Mouse (Mus musculus) thymus, adult 2 months (tissue): ENCODE measurements around the gene Tmem170b. TPM values are rescaled to one million over a fixed set of nuclear protein-coding genes. Genes with fewer than 3 reads are reported as not detected.
"Not testable (repeated sequence)": the region's sequence is repeated elsewhere in the genome, so short reads cannot be mapped to it uniquely, and the experiment has no call there.

Source experiments
- DNase-seq: peaks from one replicate; pipeline ENCODE4 v3.0.0; 2021
- H3K27ac ChIP-seq: fragments of 200-500 bp; 2 replicates; pipeline ENCODE4 v1.5.1; 2012; ENCODE audit warnings: low read length, control low read depth; ENCODE audit not compliant: control insufficient read depth, insufficient read depth
- H3K27me3 ChIP-seq: fragments of 200-500 bp; 2 replicates; pipeline ENCODE4 v1.6.1; 2012; ENCODE audit warnings: mild to moderate bottlenecking, low read length, moderate library complexity, mixed read lengths; ENCODE audit not compliant: control insufficient read depth, insufficient read depth
- H3K36me3 ChIP-seq: fragments of 200-500 bp; 2 replicates; pipeline ENCODE4 v1.6.1; 2012; ENCODE audit warnings: mild to moderate bottlenecking, low read length, moderate library complexity; ENCODE audit not compliant: control insufficient read depth, insufficient read depth
- H3K4me1 ChIP-seq: fragments of 200-500 bp; replicated peaks from 2 replicates; pipeline ENCODE4 v1.6.1; 2012; ENCODE audit warnings: low read length; ENCODE audit not compliant: control insufficient read depth, insufficient read depth
- H3K4me3 ChIP-seq: fragments of 200-500 bp; 2 replicates; pipeline ENCODE4 v1.5.1; 2012; ENCODE audit warnings: mild to moderate bottlenecking, low read length, control low read depth, moderate library complexity; ENCODE audit not compliant: control insufficient read depth, insufficient read depth
- CTCF ChIP-seq: fragments of 200-500 bp; IDR thresholded peaks from 2 replicates; pipeline ENCODE4 v1.5.1; 2012; ENCODE audit warnings: mild to moderate bottlenecking, control low read depth, low read length, moderate library complexity, borderline replicate concordance; ENCODE audit not compliant: control insufficient read depth, poor library complexity, insufficient read depth; ENCODE audit errors: extremely low read depth
- POLR2A ChIP-seq: fragments of 200-500 bp; IDR thresholded peaks from 2 replicates; pipeline ENCODE4 v1.6.1; 2012; ENCODE audit warnings: mild to moderate bottlenecking, low read length, control low read depth, moderate library complexity; ENCODE audit not compliant: control insufficient read depth, poor library complexity, insufficient read depth; ENCODE audit errors: extremely low read depth
- WGBS: fragments of 180-500 bp; shearing (Covaris S2); methylation state at CpG from one replicate; pipeline ENCODE4 v1.1.7; 2018; 5-methylcytosine and 5-hydroxymethylcytosine counted together
- polyA plus RNA-seq: library from polyadenylated mRNA; depleted of rRNA; stranded (reverse); fragments of >200 nt; gene quantifications from 2 replicates; pipeline ENCODE4 v1.2.3, GENCODE M21; 2012

Tmem170b gene
- polyA plus RNA-seq, 1 experiment, result 5.4 TPM

DNA sequence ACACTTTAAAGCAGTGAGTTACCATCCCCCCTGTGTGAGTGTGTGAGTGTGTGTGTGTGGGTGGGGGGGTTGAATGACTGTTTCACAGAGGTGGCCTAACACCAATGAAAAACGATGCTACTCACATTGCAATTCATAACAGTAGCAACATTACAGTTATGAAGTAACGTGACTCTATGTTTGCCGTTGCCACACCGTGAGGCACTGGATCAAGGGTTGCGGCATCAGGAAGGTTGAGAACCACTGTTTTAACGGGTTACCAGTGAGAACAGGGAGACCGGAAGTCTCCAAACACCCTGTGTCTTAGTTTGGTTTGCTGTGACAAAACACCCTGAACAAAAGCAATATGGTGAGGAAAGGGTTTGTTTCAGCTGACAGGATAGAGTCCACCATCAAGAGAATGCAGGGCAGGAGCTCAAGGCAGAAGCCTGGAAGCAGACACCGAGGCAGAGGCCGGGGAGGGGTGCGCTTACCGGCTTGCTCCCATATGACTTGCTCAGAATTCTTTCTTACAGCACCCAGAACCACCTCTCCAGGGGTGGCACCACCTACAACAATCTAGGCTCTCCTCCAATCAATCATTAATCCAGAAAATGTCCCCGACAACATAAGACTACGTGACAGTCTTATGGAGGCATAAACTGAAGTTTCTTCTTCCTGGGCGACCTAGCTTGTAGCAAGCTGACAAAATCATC lies 57.9 kb downstream of the Tmem170b start:
- WGBS, result 91% methylated on average over 14 of the region's 14 CpGs
- Histone ChIP-seq H3K4me1 (no peaks in the 10 kb centered on the region), H3K27ac (no peak overlapping the region), H3K36me3 (no peaks in the 10 kb centered on the region), H3K27me3 (no peaks in the 10 kb centered on the region), H3K4me3 (no peak overlapping the region)
- TF ChIP-seq POLR2A (no peak), CTCF (no peak)
- no peak for DNase-seq

DNA sequence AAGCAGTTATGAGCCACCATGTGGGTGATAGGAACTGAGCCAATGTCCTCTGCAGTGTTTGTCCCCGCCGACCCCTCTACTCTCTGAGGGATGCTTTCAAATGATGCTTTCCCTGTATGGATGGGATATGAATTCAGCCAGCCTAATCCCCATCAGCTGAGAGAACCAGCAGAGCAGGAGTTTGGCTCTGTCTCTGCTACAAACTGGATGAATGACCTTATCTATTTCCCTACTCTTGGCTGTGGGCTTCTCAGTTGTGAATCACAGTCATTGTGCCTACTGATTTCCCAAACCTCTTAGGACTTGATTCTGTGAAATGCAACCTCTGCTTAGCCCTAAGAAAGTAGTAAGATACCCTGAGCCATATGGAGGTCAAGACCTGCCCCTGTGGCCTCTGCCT lies 64.2 kb downstream of the Tmem170b start:
- no peak overlapping the region for H3K27ac ChIP-seq
- no peak for TF ChIP-seq CTCF
- no peak for TF ChIP-seq POLR2A
- H3K27me3 ChIP-seq, result no peaks in the 10 kb centered on the region
- no peak overlapping the region for H3K4me3 ChIP-seq
- H3K36me3 ChIP-seq, result no peaks in the 10 kb centered on the region
- 97% methylated on average over 2 of the region's 2 CpGs for whole genome bisulfite sequencing
- no peak for DNase-seq
- no peaks in the 10 kb centered on the region for H3K4me1 ChIP-seq

DNA sequence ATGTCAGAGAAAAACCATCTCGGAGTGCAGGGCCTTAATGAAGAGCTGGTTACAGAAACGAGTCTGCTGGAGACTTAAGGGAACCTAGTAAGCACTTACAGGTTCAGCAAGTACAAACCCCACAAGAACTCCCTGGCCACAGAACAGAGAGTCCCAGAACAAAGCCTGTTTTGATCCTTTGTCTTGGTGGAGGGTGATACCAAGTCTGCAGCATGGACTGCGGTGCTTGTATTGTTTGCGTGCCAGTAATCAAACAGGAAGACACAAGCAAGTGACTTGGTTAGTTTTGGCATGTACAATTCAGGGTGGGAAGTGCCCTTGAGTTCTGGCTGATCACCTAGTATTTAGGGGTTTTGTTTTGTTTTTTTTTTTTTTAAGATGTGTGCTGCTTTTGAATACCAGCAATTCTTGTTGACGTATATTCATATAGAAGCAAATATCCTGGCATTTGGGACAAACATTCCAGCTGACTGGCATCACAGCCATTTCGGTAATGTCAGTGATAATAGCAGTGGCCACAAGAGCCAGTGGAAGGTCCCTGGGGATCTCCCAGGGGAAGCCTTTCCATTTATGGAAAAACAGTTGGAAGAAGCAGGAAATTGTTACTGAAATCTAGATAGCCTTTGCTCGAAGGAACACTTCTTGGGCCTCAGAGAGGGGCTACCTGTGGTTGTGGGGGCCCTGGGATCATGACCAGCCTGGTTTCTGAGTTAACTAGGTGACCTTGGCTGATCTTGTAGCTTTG lies 64.9 kb downstream of the Tmem170b start:
- no peak overlapping the region for H3K27ac ChIP-seq
- no peak for DNase-seq
- no peaks in the 10 kb centered on the region for H3K27me3 ChIP-seq
- no peak overlapping the region for H3K4me3 ChIP-seq
- TF ChIP-seq CTCF (no peak), POLR2A (no peak)
- H3K4me1 ChIP-seq, result no peaks in the 10 kb centered on the region
- H3K36me3 ChIP-seq, result no peaks in the 10 kb centered on the region
- 86% methylated on average over 7 of the region's 7 CpGs for WGBS

DNA sequence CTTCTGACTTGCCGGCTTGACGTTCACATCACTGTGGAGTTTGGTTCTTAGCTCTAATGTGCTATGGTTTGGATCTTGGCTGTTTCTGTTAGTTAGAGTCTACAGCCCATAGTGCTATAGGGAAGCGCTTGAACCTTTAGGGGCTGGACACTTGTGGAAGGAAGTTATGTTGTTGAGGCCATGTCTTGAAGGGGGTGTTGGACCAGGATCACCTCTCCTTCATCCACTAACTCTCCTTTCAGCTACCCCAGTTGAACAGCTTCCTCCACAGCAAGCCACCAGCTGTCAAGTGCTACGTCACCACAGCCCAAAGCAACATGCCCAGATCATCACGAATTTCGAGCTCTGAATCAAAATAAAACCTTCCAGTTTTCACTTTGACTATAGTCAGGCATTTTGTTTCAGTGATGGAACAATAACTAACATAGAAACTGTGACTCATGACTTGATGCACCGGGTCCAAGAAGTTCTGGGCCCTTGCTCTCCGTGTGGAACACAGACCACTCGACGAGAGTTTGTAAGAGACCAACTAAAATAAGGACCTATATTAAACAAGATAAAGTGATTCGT lies 65.5 kb downstream of the Tmem170b start:
- Histone ChIP-seq H3K27ac (no peak overlapping the region), H3K36me3 (no peaks in the 10 kb centered on the region), H3K4me1 (no peaks in the 10 kb centered on the region), H3K27me3 (no peaks in the 10 kb centered on the region), H3K4me3 (no peak overlapping the region)
- WGBS, result 91% methylated on average over 11 of the region's 11 CpGs
- DNase-seq, result no peak
- TF ChIP-seq CTCF, result no peak
- TF ChIP-seq POLR2A, result no peak

DNA sequence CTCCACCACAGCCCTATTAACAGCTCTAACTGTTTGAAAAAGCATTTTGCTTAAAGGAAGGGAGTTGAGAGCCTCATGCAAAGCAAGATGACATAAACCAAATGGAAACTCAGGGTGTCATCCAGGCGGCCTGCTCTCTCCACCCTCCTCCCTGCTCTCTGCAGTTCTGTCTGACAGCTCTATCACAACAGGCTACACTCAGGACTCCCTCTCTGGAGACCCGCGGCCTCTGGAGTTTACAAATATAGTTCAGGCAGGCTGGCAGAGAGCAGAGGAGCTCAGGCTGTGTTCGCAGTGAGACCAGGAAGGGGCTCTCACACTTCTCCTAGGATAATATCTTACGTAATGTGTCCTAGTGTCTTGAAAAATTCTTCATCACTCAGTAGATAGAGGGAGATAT lies 67.2 kb downstream of the Tmem170b start:
- not testable (repeated sequence) for H3K36me3 ChIP-seq, H3K4me1 ChIP-seq, H3K27ac ChIP-seq, DNase-seq, H3K4me3 ChIP-seq, H3K27me3 ChIP-seq
- WGBS, result 85% methylated on average over 5 of the region's 5 CpGs

DNA sequence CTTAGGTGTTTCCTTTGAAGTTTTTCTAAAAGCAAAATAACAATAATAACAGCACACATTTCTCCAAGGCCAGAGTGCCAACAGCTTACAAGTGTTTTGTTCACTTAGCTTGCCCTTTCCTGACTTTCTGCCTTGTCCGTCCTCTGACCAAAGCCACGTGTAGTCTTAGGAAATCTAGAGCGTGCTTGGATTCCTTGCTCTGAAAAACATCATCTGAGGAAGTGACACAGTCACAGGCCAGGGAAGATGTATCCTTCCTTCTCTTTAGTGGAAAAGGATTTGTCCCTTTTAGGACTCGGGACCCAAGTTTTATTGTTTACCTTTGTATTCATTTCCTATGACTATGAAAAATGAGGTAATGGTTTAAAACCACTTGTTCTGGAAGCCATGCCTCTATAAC lies 67.8 kb downstream of the Tmem170b start:
- 91% methylated on average over 4 of the region's 4 CpGs for WGBS
- Histone ChIP-seq H3K27ac (no peak overlapping the region), H3K4me1 (no peaks in the 10 kb centered on the region), H3K36me3 (no peaks in the 10 kb centered on the region), H3K4me3 (no peak overlapping the region), H3K27me3 (no peaks in the 10 kb centered on the region)
- TF ChIP-seq CTCF (no peak), POLR2A (no peak)
- no peak for DNase-seq

DNA sequence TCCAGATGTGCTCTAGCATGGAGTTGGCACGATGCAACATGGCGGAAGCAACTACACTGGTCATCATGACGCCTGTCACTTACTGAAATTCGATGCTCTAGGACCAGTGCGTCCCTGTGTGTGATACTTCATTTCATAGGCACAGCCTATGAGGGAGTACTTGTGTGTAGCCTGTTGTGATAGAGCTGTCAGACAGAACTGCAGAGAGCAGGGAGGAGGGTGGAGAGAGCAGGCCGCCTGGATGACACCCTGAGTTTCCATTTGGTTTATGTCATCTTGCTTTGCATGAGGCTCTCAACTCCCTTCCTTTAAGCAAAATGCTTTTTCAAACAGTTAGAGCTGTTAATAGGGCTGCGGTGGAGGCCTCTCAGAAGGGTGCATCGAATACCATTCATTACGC lies 68.9 kb downstream of the Tmem170b start:
- 96% methylated on average over 9 of the region's 9 CpGs for WGBS
- H3K27me3 ChIP-seq, H3K27ac ChIP-seq, H3K4me1 ChIP-seq, H3K36me3 ChIP-seq, DNase-seq, H3K4me3 ChIP-seq: not testable (repeated sequence)
